Mouse (Mus musculus) neutrophil, adult 5-6 weeks (primary cell): ENCODE measurements around the gene Msgn1. TPM values are rescaled to one million over a fixed set of nuclear protein-coding genes. Genes with fewer than 3 reads are reported as not detected.

Source experiments
- ATAC-seq: fragments of 151-379, 151-347 bp; 2 replicates; pipeline ENCODE4 v1.8.0; 2017; ENCODE audit warnings: mild to moderate bottlenecking, moderate TSS enrichment; ENCODE audit not compliant: insufficient number of reproducible peaks, poor library complexity, low FRiP score, severe bottlenecking; ENCODE audit errors: extremely low read depth
- total RNA-seq: library from RNA; stranded (forward); fragments of 200-1000 nt; gene quantifications from 2 replicates; pipeline ENCODE4 v1.2.3, GENCODE M21; 2017

Msgn1 gene
- total RNA-seq, result 2.2 TPM in 1 of 2 replicates, not detected in the other

GRCm38 (mm10) chr12:11208872-11209271 is at the start of gene Msgn1:
TSS of gene Msgn1 (minus strand) at chr12:11208972.
- ATAC-seq, result no peak

DNA sequence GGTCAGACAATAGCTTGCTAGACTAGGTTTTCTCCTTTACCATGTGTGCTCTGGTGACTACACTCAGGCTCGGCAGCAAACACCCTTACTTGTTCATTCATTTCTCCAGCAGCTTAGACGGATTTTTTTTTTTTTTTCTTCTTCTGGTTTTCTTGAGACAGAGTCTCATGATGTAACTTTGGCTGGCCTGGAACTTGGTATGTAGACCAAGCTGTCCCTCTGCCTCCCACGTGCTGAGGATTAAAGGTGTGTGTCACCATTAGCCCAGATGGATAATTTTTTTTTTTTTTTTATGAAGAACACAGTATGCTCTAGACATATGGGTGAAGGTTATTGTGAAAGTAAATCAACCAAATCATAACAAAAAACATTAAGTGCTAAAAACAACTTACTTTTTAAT is 41.5 kb upstream of the Msgn1 start:
- no peak for ATAC-seq

- ATAC-seq, result no peak
Observed at GRCm38 (mm10) chr12:11247460-11247859, 38.7 kb upstream of the Msgn1 start.

DNA sequence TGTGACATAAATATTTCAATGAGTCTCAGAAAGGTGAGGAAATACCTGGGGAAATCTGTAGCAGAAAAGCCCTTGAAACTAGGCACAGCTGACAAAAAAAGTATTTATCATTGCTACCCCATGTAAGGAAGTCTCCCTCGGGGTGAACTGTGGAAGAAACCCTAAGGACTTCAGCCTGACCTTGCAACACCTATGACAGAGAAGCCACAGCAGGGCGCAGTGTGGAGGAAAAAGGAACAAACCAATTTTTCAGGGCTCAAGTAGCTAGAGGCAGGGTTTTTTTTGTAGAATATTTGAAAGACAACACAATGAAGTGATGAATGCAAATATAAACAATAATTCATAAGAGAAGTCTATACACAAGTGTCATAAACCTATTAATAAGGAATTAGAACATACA is 27.2 kb upstream of the Msgn1 start:
- no peak for ATAC-seq

GRCm38 (mm10) chr12:11230267-11230666 is 21.5 kb upstream of the Msgn1 start:
- no peak for ATAC-seq

GRCm38 (mm10) chr12:11226529-11227268 is 17.9 kb upstream of the Msgn1 start:
- ATAC-seq, result no peak

- ATAC-seq, result no peak
Observed at GRCm38 (mm10) chr12:11226123-11226522, 17.4 kb upstream of the Msgn1 start.

DNA sequence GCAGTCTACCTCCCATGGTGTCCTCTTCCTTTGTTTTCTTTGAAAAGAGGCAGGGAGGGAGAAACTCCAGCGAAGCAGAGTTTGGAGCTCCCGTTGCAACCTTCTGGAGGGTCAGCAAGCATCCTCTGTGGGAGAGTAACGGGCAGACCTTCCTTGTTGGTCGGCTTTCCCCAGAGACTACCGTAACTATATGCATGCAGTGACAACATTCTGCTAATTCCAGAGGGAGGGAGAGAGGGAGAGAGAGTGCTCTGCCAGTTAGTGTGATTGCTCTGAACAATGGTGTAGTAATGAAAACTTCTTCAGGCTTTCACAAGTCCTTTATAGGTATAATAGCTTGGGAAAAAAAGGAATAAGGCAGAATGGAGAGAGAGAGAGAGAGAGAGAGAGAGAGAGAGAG is 15.9 kb upstream of the Msgn1 start:
- no peak for ATAC-seq

DNA sequence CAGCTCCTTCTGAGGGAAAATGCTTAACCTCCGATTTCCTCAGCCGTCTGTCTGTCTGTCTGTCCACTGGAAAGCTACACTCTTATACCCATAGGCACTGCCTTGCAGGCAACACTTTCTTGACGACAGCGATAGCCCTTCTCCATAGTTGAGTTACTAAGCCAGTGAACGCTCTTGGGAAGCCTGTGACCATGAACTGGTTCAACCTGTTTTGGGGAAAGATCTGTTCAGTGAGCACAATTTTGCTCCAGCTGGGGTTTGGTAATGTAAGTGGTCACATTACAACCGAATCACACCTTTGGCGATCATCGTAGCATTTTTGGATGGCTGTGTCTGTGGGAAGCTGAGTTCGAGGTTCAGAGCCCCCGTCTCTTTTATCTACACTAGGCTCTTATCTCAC is 14.3 kb upstream of the Msgn1 start:
- ATAC-seq, result no peak

- ATAC-seq, result no peak
Observed at GRCm38 (mm10) chr12:11222566-11222965, 13.8 kb upstream of the Msgn1 start.

- no peak for ATAC-seq
Observed at GRCm38 (mm10) chr12:11221524-11222330, 13.0 kb upstream of the Msgn1 start.

GRCm38 (mm10) chr12:11217726-11218250 is 9.0 kb upstream of the Msgn1 start:
- ATAC-seq, result peak; percentile 81

DNA sequence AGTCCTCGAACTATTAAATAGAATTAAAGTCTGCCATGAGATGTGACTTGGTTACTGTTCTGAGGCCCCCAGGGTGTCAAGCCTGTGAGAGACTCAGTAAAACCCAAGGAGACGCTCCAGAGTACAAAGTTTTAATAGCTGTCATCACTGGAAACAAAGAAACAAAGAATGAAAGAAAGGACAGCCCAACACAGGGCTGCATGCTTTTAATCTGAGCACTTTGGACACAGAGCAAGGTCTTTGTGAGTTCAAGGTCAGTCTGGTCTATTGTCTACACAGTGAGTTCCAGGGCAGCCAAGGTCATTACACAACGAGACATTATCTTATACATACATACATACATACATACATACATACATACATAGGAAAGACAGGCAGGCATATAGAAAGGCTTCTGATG is 7.7 kb upstream of the Msgn1 start:
- no peak for ATAC-seq

DNA sequence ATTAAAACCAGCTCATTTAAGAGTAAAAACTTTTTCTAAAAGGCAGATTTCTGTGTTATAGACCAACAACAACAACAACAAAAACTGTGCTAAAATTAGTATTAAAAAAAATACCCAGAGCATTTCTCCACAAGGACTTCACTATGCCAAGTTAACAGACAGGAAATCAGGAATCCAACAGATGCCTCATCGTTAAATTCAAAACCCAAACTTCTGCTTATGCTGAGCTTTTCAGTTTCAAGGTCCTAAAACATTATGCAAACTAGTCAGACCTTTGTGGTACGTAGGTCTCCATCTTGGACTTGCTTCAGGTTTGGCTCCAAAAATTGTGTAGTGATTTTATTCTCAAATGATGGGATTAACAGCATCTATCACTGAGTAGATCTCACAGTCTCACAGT is 6.8 kb upstream of the Msgn1 start:
- ATAC-seq, result peak; percentile 57; the same call in 1 of the 2 replicates

- no peak for ATAC-seq
Observed at GRCm38 (mm10) chr12:11214776-11215175, 6.0 kb upstream of the Msgn1 start.

DNA sequence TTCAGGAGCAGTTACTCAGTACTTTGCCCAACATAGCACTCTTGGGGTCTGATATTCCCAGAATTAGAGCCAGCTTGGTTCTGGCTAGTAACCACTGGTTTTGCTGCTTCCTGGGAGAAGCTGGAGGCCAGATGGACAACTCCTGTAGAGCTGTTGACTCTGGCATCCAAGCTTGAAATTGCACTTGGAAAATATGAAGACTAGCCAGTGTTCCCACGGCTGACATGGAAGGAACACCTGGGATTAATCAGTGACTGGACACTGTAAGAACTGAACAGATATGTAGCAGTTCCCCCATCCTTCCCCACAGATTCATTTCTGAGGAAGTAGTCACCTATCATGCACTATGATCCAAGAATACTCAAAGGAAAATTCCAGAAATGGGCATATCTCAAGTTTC is 4.1 kb upstream of the Msgn1 start:
- ATAC-seq, result no peak

GRCm38 (mm10) chr12:11210361-11210760 is 1.6 kb upstream of the Msgn1 start:
- ATAC-seq, result no peak

DNA sequence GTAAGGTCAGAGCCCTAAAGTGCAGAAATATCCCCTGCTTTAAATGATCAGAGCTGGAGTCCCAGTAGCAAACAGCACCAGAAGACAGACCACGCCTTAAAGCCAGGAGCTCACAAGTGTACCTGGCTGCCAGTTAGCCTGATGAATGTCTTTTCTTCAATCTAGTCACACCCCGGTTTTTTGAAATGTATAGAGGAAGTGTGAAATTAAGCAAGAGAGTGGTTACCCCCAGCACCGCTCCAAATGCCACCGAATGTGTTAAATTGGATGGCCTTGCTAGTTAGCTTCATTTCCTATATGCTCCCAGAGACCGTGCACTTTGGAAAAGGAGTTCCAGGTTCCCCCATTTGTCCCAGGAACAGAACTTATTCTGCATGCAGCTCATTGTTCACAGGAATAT is 864 bp upstream of the Msgn1 start:
- ATAC-seq, result 0 out of 2 replicates have a peak, but pooled peaks have one; percentile 30

DNA sequence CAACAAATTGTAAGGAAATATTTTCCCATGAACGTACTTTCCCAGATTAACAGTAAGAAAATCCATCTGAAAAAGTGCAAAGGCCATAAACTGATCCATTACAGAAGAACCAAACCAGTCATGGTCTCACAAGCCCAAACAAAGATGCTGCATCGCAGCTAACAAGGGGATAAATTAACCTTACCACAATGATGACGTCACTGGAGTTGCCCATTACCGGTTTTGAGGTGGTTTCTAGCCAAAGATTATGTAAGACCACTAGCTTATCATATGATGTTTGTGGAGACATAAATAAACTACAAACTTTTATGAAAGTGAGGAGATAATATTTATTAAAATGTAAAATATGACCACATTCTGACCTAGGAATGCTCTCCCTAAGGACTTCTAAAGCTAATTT is 2.5 kb downstream of the Msgn1 start:
- no peak for ATAC-seq
